Mouse (Mus musculus): ENCODE measurements around the gene Lyar.

The Lyar gene

DNA sequence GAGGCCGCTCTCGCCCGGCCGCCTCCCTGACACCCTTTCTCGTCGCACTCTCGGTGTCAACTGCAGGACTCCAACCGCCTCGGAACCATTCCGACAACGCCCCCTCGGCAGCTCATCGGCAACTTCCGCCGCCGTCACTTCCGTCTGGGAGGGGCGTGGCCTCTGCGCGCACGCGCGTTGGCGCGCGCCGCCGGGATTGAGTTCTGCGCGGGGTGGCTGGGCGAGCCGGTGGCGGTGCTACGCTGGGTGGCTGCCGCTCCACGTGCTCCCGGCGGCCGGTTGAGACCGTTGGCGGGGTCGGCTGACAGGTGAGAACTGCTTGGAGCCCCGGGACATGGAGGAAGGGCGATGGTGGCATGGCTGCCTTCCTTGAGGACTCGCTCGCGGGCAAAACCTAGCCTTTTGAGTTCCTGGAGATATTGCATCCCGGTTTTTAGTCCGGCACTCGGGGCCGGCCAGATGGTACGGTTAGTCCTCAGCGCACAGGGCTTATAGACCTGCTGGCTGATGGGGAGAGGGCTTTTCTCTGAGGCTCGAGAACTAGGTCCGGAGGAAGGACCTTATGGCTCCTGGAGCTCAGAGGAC, at the start of gene Lyar, which contains the start of gene Zbtb49:
Lyar (plus strand) TSS at position 143 of the 585 bp plus-strand sequence.
Zbtb49 (minus strand) TSS at position 130 of the 585 bp plus-strand sequence.
- peak; percentile 96 for DNase-seq

DNA sequence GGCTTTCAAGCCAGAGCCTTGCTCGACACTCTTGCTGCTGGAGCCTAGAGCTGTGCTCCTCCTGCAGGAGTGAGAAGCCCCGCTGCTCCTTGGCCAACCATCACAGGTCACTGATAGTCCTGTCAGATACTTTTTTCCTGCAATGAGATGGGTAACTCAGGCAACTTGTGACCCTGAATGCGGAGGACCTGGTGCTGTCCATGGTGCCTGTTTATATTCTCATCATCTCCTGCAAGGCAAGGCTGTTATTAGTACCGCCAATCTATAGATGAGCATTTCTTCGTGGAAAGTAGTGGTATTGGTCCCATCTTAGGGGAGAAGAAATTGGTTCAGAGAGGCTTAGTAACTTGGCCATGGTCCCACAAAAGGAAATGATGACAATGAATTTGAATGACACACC, 46.5 kb upstream of the Lyar start:
- no peak for DNase-seq

GRCm38 (mm10) chr5:38174256-38174912, 45.9 kb upstream of the Lyar start:
- DNase-seq, result no peak

DNA sequence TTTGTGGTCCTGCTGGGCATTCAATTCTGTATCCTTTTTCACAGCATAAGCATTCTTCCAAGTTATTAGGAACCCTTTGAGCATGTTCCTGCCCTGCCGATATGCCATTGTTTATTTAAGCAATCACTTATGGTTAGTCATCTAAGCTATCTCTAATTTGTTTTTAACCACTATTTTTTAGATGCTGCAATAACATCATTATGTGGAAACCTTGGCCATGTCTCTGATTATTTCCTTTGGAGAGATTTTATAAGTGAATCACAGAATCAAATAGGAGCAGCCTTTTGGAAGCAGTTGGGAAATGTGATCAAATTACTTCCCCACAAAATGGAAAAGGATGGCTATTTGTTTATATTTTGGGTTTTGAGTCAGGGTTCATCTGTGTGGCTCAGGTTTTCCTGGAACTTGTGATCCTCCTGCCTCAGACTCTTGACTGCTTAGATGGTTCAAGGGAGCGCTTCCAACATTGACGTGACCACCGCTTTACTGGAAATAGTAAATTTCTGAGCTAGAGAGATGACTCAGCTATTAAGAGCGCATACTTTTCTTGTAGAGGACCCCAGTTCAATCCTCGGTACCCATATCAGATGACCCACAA, 35.5 kb upstream of the Lyar start:
- DNase-seq, result no peak

DNA sequence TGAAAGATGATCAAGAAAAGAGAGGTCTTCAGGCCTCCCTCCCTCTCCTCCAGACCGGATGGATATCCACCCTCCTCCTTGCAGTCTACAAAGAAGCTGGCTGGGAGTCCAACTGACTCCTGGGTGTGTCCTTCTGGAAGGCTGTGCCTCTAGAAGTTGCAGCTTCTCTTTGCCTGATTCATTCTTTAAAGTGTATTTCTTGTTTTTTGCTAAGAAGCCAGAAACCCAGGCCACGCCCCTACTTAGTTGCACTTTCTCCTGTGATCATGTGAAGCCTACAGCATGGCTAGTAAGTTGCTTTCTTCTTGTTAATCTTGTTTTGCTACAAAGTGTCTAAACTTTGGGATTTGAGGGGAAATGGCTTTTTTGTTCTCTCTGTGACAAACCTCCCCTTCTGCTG, 33.3 kb upstream of the Lyar start:
- DNase-seq, result no peak

DNA sequence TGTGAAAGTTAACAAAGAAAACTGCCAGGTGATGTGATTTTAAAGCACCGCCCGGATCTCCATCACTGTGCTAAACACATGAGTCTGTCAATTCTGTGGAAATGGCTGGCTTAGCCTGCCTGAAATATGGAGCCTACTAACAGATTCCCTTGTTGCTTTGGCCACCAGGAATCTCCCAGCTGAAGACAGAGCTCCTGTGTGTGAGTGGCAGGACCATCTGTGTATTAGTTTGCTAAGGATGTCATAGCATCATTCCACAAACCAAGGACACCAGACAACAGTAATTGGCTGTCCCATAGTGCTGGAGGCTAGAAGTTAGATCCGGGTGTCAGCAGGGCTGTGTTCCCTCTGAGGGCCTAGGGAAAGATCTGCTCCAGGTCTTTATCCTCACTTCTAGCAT, 29.4 kb upstream of the Lyar start:
- no peak for DNase-seq

DNA sequence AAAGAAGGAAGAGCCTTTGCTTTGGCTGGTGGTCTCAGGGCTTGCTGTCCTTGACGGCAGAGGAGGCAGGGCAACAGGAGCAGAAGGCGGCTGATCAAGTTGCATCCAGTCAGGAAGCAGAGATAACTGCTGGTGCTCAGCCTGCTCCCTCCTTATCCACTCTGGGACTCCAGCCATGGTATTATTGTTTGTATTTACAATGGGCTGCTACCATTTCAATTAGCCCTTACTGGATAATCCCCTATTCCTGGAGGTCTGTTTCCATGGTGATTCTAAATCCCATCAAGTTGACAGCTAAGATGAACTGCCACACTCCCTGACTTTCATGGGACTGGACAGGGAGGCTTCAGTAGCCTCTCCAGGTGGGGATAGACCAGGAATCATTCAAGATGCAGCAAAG, 25.3 kb upstream of the Lyar start:
- DNase-seq, result no peak

- DNase-seq, result no peak
Measured at GRCm38 (mm10) chr5:38195941-38196340, 24.3 kb upstream of the Lyar start.

DNA sequence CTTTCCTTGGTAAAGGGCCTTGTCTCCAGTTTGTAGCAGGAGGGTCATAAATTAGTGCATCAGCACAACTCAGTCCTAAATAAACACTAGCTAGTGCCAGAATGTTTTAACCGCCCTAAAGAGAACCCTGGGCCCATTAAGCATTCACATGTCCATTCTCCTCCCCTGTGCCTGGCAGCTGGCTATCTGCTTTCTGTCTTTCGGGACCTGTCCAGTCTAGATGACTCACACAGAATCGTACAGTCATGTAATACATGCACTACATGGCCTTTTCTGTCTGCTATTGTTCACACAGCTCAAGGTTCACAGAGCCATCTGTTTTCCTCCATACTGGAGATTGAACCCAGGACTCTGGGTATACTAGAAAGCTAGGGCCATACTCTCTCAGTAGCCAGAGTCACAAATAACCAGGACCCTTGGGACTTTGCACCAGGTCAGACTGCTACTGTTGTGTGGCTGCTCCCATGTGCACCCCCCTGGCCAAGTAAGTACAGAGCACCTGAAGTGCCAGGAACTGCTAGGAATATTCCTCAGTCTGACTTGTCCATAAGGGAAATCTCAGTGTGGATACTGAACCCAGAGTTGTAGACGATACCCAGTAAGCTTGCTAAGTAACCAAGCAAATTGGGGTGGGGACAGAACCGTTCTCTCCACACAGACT, 23.3 kb upstream of the Lyar start:
- DNase-seq, result no peak

DNA sequence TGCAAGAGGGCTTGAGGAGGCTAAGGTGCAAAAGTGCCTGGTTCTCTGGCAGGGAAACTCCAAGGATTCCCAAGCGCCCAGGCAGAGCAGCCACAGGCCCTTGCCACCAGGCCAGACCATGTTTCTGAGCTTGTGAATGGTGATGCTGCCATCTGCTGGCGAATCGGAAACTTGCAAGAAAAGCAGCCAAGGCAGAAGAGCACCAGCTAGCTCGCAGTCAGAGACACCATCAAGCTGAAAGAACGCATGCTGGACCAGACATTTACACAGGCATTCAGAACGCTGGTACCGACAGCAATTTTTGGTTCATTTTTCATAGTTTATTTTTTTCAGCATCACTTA, 22.8 kb upstream of the Lyar start:
- peak; percentile 86 for DNase-seq

DNA sequence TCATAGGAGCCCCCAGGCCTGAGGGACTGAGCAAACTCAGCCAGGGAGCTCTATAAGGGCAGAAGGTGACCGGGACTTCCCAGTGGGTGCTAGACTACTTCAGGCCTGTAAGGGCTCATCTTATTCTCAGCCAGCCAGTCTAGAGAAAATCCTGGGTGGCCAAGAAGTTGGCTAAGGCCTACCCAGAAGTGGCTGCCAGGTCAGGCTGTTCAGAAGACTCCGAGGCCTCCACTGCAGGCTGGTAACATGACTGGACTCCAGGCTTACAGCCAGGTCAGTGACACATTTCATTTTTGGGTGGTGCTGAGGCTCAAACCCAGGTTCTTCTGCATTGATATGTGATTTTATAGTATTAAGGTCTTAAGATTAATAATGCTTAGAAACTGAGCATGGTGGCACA, 20.6 kb upstream of the Lyar start:
- no peak for DNase-seq

GRCm38 (mm10) chr5:38205303-38205726, 15.0 kb upstream of the Lyar start:
- DNase-seq, result no peak

- no peak for DNase-seq
Measured at GRCm38 (mm10) chr5:38208985-38209384, 11.3 kb upstream of the Lyar start.

DNA sequence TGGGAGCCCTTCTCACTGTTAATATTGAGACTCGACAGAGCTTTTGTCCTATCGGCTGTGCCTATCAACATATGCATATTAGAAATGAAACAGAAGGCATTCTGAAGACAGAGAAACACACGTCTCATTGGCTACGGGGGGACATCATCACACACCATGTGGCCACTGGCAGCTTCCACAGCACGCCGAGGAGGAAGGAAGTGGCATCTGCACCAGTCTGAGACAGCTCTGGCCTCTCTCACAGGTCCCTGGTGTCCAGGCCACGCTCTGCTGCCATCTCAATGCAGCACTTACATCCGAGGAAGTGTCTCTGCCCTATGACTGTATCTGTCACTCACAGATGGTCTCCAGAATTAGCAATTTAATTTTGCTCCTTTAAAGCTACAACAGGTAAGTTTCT, 8.6 kb upstream of the Lyar start:
- DNase-seq, result no peak

- no peak for DNase-seq
Measured at GRCm38 (mm10) chr5:38213009-38213408, 7.3 kb upstream of the Lyar start.

- no peak for DNase-seq
Measured at GRCm38 (mm10) chr5:38219771-38220307, 431 bp upstream of the Lyar start.

DNA sequence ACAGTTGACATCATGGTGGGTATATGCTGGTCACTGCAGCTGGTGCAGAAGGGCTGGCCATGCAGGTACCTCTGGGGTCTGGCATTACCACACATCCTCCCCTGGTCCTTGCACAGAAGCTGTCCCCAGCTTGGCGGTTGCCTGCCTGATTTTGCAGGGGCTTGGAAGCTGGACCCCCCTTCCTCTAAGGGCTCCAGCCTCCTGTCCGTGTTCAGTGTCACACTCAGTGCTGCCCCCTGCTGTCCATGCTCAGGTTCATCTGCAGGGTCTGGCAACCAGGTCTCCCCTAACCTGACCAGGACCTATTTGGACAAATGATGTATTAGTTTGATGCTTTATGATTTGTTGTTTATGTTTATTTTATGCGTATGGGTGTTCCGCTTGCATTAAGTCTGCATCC, 15.2 kb downstream of the Lyar start:
- peak; percentile 59 for DNase-seq

DNA sequence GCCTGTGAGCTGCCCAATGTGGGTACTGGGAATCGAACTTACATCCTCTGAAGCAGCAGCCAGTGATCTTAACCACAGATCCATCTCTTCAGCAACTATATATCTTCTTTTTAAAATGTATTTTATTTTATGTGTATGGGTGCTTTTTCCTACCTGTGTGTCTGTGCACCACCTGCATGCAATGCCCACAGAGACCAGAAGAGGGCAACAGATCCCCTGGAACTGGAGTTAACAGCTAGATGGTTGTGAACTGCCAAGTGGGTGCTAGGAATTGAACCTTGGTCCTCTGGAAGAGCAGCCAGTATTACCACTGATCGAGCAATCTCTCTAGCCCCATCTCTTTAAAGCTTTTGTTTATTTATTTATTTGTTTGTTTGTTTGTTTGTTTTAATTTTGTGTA, 16.4 kb downstream of the Lyar start:
- no peak for DNase-seq

- no peak for DNase-seq
Measured at GRCm38 (mm10) chr5:38240727-38241472, 20.6 kb downstream of the Lyar start.

- no peak for DNase-seq
Measured at GRCm38 (mm10) chr5:38241473-38241834, 21.2 kb downstream of the Lyar start.

- DNase-seq, result no peak
Measured at GRCm38 (mm10) chr5:38241966-38242365, 21.7 kb downstream of the Lyar start.

GRCm38 (mm10) chr5:38255195-38255594, 34.9 kb downstream of the Lyar start:
- no peak for DNase-seq

DNA sequence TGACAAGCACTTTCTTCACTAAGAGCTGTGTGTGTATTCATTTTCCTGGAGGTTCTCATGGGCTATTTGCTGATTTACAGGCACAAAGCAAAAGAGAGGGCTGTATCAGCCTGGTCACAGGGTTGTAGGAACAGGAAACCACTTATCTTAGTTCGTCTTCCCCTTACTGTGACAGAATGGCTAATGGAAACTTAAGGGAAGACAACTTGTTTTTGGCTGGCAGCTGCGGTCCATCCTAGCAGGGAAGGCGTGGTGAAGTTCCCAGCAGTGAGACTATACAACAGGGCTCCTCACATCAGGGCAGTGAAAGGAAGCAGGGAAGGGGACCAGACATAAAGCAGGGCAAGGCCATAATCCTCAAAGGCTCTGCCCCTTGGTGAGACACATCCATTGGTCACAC, 35.4 kb downstream of the Lyar start:
- no peak for DNase-seq

Data from kidney, adult 18-20 months (tissue).